Mouse (Mus musculus): ENCODE data around the gene Pfkp. TPM values are rescaled to one million over a fixed set of nuclear protein-coding genes. Genes with fewer than 3 reads are reported as not detected.

The Pfkp gene
- polyA plus RNA-seq, 1 experiment from 2014 or later, result 470 TPM

- H3K4me2 ChIP-seq, result no peak overlapping the region
- H3K4me1 ChIP-seq (replicated peaks), result no peaks in the 10 kb centered on the region
- 95% methylated on average over 3 of the region's 3 CpGs for WGBS
- peaks cover 5% of the 10 kb centered on the region for H3K36me3 ChIP-seq
- H3K27me3 ChIP-seq, result no peaks in the 10 kb centered on the region
- no peak for ATAC-seq (ENCODE audit: low FRiP score, low read depth)
- no peaks in the 10 kb centered on the region for H3K9me3 ChIP-seq
- H3K9ac ChIP-seq, result no peak overlapping the region
- no peak overlapping the region for H3K4me3 ChIP-seq
- no peak overlapping the region for H3K27ac ChIP-seq (replicated peaks)
Measured at GRCm38 (mm10) chr13:6627352-6627751, 21.2 kb downstream of the Pfkp start.

GRCm38 (mm10) chr13:6626508-6627114 is 22.0 kb downstream of the Pfkp start:
- H3K27ac ChIP-seq (replicated peaks), result no peak overlapping the region
- H3K4me3 ChIP-seq, result no peak overlapping the region
- WGBS, result 70% methylated on average over 4 of the region's 4 CpGs
- no peaks in the 10 kb centered on the region for H3K4me1 ChIP-seq (replicated peaks)
- no peaks in the 10 kb centered on the region for H3K9me3 ChIP-seq
- peaks cover 12% of the 10 kb centered on the region for H3K36me3 ChIP-seq
- H3K4me2 ChIP-seq, result no peak overlapping the region
- H3K9ac ChIP-seq, result no peak overlapping the region
- no peaks in the 10 kb centered on the region for H3K27me3 ChIP-seq
- no peak for ATAC-seq (ENCODE audit: low FRiP score, low read depth)

DNA sequence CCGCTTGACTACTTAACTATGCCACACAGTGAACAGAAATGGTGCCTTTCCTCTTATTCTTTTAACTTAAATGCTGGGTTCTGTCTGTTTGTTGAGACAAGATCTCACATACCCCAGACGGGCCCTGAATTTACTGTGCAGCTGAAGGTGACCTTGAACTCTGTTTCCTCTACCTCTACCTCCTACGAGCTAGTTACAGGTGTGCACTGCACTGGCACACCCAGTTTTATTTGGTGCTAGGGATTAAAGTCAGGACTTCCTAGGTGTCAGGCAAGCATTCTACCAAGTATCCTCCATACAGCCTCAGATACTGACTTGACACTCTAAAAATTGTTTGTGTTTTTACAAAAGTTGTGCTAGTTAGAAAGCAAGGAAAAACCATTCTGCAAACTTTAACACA is 22.6 kb downstream of the Pfkp start:
- Histone ChIP-seq H3K27ac (replicated peaks) (no peak overlapping the region), H3K4me3 (no peak overlapping the region), H3K4me2 (no peak overlapping the region), H3K27me3 (no peaks in the 10 kb centered on the region), H3K9ac (no peak overlapping the region), H3K9me3 (no peaks in the 10 kb centered on the region), H3K4me1 (replicated peaks) (no peaks in the 10 kb centered on the region), H3K36me3 (peaks cover 18% of the 10 kb centered on the region)
- 73% methylated on average over 3 of the region's 3 CpGs for WGBS
- ATAC-seq (ENCODE audit: low FRiP score, low read depth), result no peak

DNA sequence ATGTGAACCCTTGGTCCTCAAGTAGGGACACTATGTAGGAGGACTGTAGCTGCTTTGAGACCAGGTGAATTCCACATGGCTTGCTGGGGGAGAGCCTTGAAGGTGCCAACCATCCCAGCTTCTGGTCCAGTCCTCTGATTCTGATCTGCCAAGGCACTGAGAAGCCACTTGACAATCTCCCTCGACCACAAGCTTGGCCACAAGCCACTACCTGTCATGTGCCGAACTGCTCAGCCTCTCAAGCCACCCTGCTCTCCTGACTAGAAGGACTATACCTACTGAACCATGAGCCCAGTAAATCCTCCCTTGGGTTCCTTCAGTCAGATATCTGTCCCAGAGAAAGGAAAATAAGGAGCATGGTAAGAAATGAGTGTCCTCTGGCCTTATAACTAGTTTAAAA is 24.0 kb downstream of the Pfkp start:
- H3K4me2 ChIP-seq, result no peak overlapping the region
- no peaks in the 10 kb centered on the region for H3K9me3 ChIP-seq
- H3K27me3 ChIP-seq, result no peaks in the 10 kb centered on the region
- H3K4me1 ChIP-seq (replicated peaks), result no peaks in the 10 kb centered on the region
- peaks cover 25% of the 10 kb centered on the region for H3K36me3 ChIP-seq
- H3K9ac ChIP-seq, result no peak overlapping the region
- no peak for ATAC-seq (ENCODE audit: low FRiP score, low read depth)
- H3K27ac ChIP-seq (replicated peaks), result no peak overlapping the region
- WGBS, result 68% methylated on average over 2 of the region's 2 CpGs
- H3K4me3 ChIP-seq, result no peak overlapping the region

GRCm38 (mm10) chr13:6624121-6624520 is 24.5 kb downstream of the Pfkp start:
- no peak overlapping the region for H3K4me2 ChIP-seq
- no peak overlapping the region for H3K4me3 ChIP-seq
- H3K4me1 ChIP-seq (replicated peaks), result no peaks in the 10 kb centered on the region
- WGBS, result 77% methylated on average over 4 of the region's 4 CpGs
- no peak for ATAC-seq (ENCODE audit: low FRiP score, low read depth)
- H3K27me3 ChIP-seq, result no peaks in the 10 kb centered on the region
- H3K9me3 ChIP-seq, result no peaks in the 10 kb centered on the region
- H3K36me3 ChIP-seq, result peaks cover 30% of the 10 kb centered on the region
- no peak overlapping the region for H3K27ac ChIP-seq (replicated peaks)
- no peak overlapping the region for H3K9ac ChIP-seq

DNA sequence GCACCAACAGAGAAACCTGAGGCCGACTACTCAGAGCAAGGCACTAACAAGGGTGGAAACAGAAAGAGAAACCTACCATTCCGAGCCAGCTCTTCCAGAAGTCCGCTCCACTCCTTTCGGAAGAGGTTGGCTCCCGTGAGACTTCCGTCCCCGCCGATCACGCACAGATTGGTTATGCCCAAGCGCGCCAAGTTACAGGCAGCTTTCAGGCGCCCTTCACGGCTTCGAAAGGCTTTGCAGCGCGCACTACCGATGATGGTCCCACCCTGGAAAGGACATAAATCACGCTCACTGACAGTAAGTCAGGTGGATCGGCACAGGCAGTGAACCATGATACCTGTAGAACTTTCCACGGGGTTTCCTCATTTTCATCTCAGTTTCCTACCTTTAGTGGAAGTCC is 26.7 kb downstream of the Pfkp start:
- H3K36me3 ChIP-seq, result peaks cover 49% of the 10 kb centered on the region
- 96% methylated on average over 20 of the region's 20 CpGs for WGBS
- H3K9me3 ChIP-seq, result no peaks in the 10 kb centered on the region
- H3K4me3 ChIP-seq, result no peak overlapping the region
- no peak overlapping the region for H3K9ac ChIP-seq
- ATAC-seq (ENCODE audit: low FRiP score, low read depth), result no peak
- H3K4me1 ChIP-seq (replicated peaks), result no peaks in the 10 kb centered on the region
- H3K27ac ChIP-seq (replicated peaks), result no peak overlapping the region
- H3K4me2 ChIP-seq, result no peak overlapping the region
- H3K27me3 ChIP-seq, result no peaks in the 10 kb centered on the region

- Histone ChIP-seq H3K4me2 (no peak overlapping the region), H3K9me3 (no peaks in the 10 kb centered on the region), H3K27me3 (no peaks in the 10 kb centered on the region), H3K36me3 (peaks cover 63% of the 10 kb centered on the region), H3K27ac (replicated peaks) (no peak overlapping the region), H3K4me3 (no peak overlapping the region), H3K9ac (no peak overlapping the region), H3K4me1 (replicated peaks) (no peaks in the 10 kb centered on the region)
- WGBS, result 87% methylated on average over 3 of the region's 3 CpGs
- ATAC-seq (ENCODE audit: low FRiP score, low read depth), result no peak
Measured at GRCm38 (mm10) chr13:6620250-6620649, 28.3 kb downstream of the Pfkp start.

DNA sequence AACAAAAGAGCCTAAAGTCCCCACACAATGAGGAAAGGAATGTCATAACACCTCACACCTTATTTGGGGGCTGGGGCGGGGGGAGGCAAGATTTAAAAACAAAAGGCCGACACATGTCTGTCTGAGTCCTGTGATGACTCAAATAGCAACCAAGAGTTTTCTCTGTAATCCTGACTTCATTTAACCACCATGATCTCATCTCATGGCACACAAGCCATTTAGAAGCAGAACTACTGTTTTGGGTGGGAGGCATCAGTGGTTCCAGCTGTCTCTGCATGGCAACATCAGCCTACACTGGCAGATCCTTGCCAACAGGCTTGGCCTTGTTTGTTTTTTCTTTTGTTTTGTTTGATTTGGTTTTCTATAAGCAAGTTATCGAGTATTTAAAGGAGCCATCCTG is 29.9 kb downstream of the Pfkp start:
- Histone ChIP-seq H3K4me1 (replicated peaks) (no peaks in the 10 kb centered on the region), H3K9ac (no peak overlapping the region), H3K4me2 (no peak overlapping the region), H3K36me3 (peaks cover 73% of the 10 kb centered on the region), H3K27me3 (no peaks in the 10 kb centered on the region), H3K9me3 (no peaks in the 10 kb centered on the region), H3K4me3 (no peak overlapping the region), H3K27ac (replicated peaks) (no peak overlapping the region)
- WGBS, result 87% methylated on average over 3 of the region's 3 CpGs
- ATAC-seq (ENCODE audit: low FRiP score, low read depth), result no peak

DNA sequence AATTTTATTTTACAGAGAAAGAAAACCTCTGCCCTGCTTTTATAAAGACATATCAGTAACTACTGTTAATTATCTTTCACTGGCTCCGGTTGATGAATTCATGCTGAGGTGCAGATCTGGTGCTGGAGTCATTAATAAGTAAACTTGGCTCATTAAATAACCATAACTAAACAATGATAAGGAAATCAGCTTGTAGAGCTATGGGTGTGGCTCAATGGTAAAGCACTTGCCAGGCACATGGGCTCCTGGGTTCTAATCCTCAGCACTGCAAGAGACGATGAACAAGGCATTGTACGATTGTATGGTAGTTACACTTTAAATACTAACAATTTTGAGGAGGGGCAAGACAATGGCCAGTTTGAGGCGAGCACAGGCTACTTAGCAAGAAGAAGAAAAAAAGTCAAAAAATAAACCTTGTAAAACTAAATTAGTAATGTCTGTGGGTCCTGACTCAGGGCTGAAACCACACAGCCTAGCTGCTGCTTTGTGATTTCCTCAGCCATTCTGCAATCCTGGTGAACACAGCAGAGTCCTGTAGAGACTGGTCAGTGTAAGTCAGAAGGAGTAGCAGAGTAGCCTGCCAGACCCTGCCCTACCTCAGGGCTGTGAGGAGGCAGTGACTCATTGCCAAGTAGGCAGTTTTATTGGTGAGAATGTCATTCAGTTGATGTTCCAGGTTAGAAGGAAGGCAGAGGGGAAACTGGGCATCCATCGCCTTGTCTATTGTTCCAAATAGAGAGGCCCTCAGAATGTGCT is 34.7 kb downstream of the Pfkp start:
- WGBS, result 95% methylated on average over 5 of the region's 5 CpGs

GRCm38 (mm10) chr13:6602786-6603409 is 45.7 kb downstream of the Pfkp start:
- peaks cover 29% of the 10 kb centered on the region for H3K36me3 ChIP-seq

More for the DNA sequence above, 34.7 kb downstream of the Pfkp start:
- Histone ChIP-seq H3K9ac (no peak overlapping the region), H3K27me3 (no peaks in the 10 kb centered on the region), H3K36me3 (peaks cover 46% of the 10 kb centered on the region), H3K4me1 (replicated peaks) (no peaks in the 10 kb centered on the region), H3K4me2 (no peak overlapping the region), H3K9me3 (no peaks in the 10 kb centered on the region), H3K4me3 (no peak overlapping the region), H3K27ac (replicated peaks) (no peak overlapping the region)
- ATAC-seq (ENCODE audit: low FRiP score, low read depth), result no peak

DNA sequence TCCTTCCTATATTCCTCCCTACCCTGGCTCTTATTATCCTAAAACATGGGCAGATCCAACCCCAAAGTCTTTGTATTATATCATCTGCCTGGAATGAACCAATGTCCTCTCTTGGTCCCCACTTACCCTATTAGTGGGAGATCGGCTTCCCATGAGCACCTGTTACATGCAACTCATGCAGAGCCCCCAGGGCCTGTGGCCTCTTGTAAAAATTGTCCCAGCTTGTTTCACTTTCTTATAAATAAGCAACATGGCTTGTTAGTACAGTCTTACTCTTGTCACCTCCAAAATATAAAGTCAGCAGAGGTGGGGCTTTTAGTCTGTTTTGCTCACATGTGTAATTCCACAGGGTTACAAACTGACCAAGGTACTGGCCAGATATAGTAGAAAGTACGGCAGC is 46.9 kb downstream of the Pfkp start:
- no peak overlapping the region for H3K9ac ChIP-seq
- no peaks in the 10 kb centered on the region for H3K9me3 ChIP-seq
- ATAC-seq (ENCODE audit: low FRiP score, low read depth), result no peak
- 92% methylated on average over 2 of the region's 2 CpGs for WGBS
- H3K4me3 ChIP-seq, result no peak overlapping the region
- H3K36me3 ChIP-seq, result peaks cover 37% of the 10 kb centered on the region
- H3K27ac ChIP-seq (replicated peaks), result no peak overlapping the region
- H3K4me2 ChIP-seq, result no peak overlapping the region
- no peaks in the 10 kb centered on the region for H3K4me1 ChIP-seq (replicated peaks)
- H3K27me3 ChIP-seq, result no peaks in the 10 kb centered on the region

More at GRCm38 (mm10) chr13:6602786-6603409, 45.7 kb downstream of the Pfkp start:
- no peak overlapping the region for H3K4me3 ChIP-seq
- H3K4me2 ChIP-seq, result no peak overlapping the region
- H3K9me3 ChIP-seq, result no peaks in the 10 kb centered on the region
- ATAC-seq (ENCODE audit: low FRiP score, low read depth), result peak; percentile 51; the same call in 1 of the 2 replicates
- no peak overlapping the region for H3K9ac ChIP-seq
- 85% methylated on average over 10 of the region's 10 CpGs for WGBS
- no peak overlapping the region for H3K27ac ChIP-seq (replicated peaks)
- no peaks in the 10 kb centered on the region for H3K4me1 ChIP-seq (replicated peaks)
- no peaks in the 10 kb centered on the region for H3K27me3 ChIP-seq

- no peak for ATAC-seq (ENCODE audit: low FRiP score, low read depth)
Measured at GRCm38 (mm10) chr13:6600626-6601025, 48.0 kb downstream of the Pfkp start.

More at GRCm38 (mm10) chr13:6600626-6601025, 48.0 kb downstream of the Pfkp start:
- H3K27me3 ChIP-seq, result no peaks in the 10 kb centered on the region
- H3K9ac ChIP-seq, result no peak overlapping the region
- 87% methylated on average over 8 of the region's 8 CpGs for WGBS
- no peaks in the 10 kb centered on the region for H3K9me3 ChIP-seq
- no peaks in the 10 kb centered on the region for H3K4me1 ChIP-seq (replicated peaks)
- peaks cover 39% of the 10 kb centered on the region for H3K36me3 ChIP-seq
- H3K4me2 ChIP-seq, result no peak overlapping the region
- no peak overlapping the region for H3K27ac ChIP-seq (replicated peaks)
- H3K4me3 ChIP-seq, result no peak overlapping the region
